Mouse (Mus musculus): ENCODE measurements around the gene Kcnd3.
A peak's percentile ranks its signal among the peaks of the same experiment; 100 is the strongest.
"Not testable (repeated sequence)": the region's sequence is repeated elsewhere in the genome, so short reads cannot be mapped to it uniquely, and the experiment has no call there.

Gene Kcnd3

DNA sequence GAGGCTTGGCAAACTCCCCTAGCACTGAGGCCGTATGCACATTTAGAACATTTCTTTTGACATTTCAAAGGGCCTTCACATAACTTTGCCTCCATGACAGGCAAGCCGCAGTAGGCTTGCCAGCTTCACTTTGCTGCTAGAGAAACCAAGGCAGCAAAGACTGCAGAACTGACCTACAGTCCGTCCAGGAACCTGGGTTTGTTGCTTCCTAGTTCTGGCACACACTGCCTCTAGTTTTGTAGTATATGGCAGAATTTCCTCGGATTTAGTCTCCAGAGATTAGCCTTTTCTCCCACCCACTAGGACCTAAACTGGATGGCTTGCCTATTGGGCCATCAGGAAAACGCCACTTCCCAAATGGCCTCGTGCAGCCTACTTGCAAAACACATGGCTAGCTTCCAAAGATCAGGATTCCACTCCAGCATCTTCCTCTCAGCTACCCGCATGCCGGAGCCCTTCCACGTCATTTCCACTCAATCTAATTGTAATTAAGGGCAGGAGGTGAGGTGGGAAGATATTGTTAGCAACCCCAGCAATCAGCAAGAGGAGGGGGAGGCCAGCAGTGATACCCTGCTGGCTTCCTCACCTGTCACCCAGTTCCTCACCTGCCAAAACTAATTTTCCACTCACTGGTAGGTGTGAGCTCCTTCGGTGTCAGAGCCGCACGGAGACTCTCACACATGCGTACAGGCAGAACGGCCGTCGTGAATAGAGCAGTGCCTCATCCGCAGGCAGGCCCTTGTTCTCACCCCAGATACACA is 244.4 kb downstream of the Kcnd3 start:
- no peak for DNase-seq (ENCODE audit: low spot score in 2 of 2)

- no peak for DNase-seq (ENCODE audit: low spot score in 2 of 2)
These were observed 245.0 kb downstream of the Kcnd3 start for GRCm38 (mm10) chr3:105697148-105697441.

DNA sequence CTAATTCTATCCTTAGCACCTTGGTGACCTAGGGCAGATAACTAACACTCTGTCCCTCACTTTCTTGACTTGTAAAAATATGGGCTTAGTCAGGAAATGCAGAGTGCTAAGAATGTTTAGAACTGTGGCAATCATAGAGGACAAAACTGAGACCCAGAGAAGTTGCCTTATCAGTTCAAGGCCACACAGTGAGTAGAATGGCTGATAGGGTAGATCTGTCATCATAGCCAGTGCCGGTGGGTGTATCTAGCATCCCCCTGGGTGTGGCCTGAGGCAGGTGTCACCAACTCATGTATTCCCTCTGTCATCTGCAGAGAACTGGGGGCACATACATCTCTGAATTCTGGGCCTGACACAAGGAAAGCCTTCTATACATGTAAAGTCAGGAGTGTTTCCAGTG is 246.2 kb downstream of the Kcnd3 start:
- DNase-seq (ENCODE audit: low spot score in 2 of 2): no peak

DNA sequence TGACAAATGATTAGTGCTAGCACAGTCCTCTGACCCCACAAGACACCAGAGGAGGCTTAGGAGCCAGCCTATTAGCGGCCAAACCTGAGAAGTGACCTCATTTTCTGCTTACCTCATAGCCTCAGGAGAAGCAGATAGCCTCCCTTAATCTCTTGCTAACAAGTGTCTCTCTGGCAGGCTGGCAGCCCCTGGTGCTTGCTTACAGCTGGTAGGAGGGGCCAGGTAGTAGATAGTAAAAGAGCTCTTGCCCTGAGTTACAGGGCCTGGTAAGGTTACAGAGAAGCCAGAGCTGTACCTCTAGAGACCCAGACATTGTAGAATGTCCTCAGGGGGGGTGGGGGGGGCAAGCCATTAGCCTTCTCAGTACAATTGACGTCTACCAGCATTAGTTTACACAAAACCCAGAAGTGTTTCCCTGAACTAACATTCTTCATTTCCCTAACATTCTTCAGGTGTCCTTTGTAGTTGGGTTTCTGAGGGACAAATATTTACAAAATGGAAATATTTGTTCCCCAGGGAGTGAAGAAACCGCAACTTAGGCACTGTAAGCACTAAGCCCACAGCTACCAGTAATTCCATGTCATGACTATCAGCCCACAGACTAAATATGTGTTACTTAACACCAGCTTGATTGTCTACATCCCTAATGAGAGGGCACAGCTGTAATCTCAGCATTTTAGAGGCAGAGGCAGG is 247.3 kb downstream of the Kcnd3 start:
- DNase-seq (ENCODE audit: low spot score in 2 of 2): no peak

GRCm38 (mm10) chr3:105700786-105701185 is 248.7 kb downstream of the Kcnd3 start:
- DNase-seq (ENCODE audit: low spot score in 2 of 2): not testable (repeated sequence)

DNA sequence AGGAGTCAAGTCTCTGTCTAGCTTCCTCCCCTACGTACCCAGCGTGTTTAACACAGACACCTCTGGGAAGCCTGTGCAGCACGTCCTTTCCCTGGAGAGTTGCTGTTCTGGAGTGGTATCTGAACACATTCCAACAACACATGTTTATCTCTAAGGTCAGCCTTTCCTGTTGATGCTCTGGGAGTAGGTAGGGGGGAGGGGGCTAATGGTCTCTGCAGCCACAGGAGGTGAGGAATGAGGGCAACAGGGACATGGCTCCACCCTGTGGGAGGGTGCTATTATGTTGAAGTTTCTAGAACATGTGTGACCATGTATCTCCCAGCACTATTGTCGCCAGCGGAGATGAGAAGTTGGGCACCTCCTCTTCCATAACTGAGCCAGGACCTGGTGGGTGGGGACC is 249.3 kb downstream of the Kcnd3 start:
- DNase-seq (ENCODE audit: low spot score in 2 of 2): no peak

DNA sequence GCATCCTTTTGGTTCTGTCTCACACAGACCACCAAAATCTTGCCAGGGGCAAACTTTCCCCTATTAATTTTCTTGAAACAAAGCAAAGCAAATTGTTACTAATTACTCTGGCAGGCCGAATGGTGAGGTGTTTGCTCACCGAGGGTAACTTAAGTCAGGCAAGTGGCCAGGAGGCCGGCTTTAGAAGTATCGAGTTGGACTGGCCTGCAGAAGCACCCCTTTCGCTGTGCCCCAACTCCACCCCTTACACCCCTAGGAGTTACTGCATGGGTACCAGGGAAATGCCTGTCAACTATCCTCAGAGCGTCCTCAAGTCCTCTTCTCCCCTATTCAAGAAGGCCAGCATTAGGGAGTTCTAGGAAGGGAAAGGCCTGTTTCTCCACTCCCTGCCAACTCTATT is 251.4 kb downstream of the Kcnd3 start:
- DNase-seq (ENCODE audit: low spot score in 2 of 2): no peak

DNA sequence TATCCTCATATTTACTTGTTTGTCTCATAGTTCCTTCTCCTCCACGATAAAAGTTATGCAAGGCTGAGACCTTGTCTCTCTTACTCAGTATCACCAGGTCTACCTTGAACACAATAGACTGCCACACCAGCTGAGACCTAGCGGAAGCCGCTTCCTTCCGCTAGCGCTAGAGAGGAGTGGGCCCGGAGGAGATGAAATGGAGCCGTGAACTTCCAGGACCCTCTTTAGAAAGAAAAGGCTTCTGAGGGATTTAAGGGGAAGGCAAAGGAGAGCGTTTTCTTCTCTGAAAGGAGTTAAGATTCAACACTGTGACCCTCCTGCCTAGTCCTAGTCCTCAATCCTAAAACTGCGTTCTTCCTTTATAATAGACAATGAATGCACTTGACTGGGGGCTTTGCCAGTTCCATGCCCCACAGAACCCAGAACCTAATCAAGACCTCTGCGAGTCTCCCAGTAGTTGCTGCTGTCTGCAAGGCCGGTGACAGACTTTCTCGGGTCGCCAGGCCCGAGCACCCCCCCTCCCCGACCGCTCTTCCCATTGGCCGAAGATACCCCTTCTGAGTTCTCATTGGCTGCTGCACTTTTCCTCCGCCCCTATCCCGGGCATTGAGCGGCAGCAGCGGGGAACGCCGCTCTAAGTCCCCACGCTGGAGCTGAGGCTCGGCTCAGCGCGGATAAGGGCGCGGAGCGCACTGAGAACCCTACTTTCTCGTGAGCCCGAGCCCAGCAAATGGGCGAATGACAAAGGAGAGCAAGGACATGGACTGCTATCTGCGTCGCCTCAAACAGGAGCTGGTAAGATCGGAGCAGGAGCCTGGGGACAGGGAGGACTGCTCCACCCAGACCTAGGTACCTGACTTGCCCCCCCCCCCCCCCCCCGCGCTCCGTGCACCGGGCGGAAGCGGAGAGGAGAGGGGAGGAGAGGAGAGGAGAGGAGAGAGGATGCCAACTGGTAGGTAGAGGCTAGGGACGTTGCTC is 252.2 kb downstream of the Kcnd3 start, which contains the start of gene Inka2:
Gene Inka2, plus strand, starts transcription at position 569 of the 978 bp plus-strand sequence.
- peak; percentile 68 to 71 for DNase-seq (ENCODE audit: low spot score in 2 of 2)

- peak in 1 of 2 experiments; percentile 66 for DNase-seq (ENCODE audit: low spot score in 2 of 2)
These were observed 253.0 kb downstream of the Kcnd3 start for GRCm38 (mm10) chr3:105705061-105705549.

DNA sequence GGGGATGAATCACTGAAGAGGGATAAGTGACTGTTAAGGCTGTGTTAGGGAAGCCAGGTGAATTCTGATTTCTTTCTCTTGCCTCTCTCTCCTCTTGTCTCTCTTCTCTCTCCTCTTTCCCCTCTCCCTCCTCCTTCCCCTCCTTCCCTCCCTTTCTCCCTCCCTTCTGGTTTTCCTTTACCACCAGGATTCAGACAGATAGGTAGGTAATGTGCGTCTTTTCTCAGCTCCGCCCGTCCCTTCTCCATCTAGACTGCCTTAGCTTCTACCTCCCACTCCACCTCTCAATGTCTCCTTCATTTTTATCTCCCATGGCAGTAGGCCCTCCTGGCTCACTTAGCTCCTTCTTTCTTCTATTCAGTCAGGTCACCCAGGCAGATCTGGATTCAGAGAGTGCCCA is 253.4 kb downstream of the Kcnd3 start:
- no peak for DNase-seq (ENCODE audit: low spot score in 2 of 2)

DNA sequence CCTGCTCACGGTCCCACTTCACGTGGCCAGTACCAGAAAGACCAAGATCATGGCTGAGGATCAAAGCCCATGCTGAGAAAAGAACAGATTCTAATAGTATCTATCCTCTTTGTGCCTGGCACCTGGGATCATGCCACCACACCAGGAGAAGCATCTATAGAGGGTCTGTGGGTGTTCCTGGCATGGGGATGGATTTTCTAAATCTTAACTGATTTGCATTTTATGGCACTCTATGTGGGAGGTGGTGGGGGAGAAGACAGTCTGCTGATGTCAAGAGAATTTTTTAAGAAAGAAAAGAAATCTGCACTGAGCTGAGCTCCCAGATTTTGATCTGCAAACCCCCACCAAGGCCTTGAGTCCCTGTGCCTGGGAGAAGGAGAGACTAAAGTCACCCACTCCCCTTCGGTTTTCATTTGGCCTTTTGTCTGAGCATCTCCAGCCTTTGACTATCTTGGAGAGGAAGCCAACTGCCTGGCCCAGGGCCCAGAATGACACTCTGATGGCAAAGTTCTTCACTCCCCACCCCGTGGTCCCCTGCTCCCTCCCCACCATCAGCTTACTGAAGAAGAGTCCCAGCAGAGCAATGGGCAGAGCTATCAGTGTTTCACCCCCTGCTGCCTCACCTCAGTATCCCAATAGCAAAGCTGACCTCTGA is 254.4 kb downstream of the Kcnd3 start:
- DNase-seq (ENCODE audit: low spot score in 2 of 2): no peak

DNA sequence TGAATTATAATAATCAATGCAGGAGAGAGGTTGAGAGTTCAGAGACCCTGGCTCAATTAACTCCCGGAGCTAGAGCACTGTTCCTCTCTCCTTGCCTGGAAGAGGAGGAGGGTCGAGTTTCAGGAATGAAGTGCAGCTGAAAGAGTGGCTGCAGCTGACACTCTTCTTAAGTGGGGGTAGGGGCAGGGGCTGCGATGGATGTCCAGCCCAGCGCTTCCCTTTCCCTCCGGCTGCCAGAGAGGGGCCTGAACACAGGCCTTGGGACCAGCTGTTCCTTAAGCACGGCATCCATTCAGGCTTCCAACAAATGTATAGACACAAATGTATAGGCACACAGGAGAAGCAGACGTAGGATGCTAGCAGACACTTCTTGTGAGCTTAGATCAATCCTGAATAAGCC is 255.5 kb downstream of the Kcnd3 start:
- no peak for DNase-seq (ENCODE audit: low spot score in 2 of 2)

GRCm38 (mm10) chr3:105710246-105710645 is 258.1 kb downstream of the Kcnd3 start:
- no peak for DNase-seq (ENCODE audit: low spot score in 2 of 2)

GRCm38 (mm10) chr3:105711741-105712140 is 259.6 kb downstream of the Kcnd3 start:
- no peak for DNase-seq (ENCODE audit: low spot score in 2 of 2)

DNA sequence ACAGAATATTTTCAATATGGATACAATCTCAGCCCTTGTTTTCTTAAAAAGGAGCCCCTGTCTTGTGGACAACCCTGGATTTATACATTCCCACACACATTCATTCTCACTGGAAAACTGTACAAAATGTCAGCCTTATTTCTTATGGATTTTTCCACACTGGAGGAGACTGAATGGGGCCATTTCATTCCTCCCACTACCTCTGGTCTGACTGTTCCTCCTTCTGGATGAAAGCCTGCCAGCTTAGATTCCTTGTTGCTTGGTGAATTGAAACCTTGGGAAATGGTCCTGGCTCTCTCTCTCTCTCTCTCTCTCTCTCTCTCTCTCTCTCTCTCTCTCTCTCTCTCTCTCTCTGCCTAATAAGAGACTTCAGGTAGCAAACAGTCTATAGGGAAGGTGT is 260.7 kb downstream of the Kcnd3 start:
- DNase-seq (ENCODE audit: low spot score in 2 of 2): no peak

DNA sequence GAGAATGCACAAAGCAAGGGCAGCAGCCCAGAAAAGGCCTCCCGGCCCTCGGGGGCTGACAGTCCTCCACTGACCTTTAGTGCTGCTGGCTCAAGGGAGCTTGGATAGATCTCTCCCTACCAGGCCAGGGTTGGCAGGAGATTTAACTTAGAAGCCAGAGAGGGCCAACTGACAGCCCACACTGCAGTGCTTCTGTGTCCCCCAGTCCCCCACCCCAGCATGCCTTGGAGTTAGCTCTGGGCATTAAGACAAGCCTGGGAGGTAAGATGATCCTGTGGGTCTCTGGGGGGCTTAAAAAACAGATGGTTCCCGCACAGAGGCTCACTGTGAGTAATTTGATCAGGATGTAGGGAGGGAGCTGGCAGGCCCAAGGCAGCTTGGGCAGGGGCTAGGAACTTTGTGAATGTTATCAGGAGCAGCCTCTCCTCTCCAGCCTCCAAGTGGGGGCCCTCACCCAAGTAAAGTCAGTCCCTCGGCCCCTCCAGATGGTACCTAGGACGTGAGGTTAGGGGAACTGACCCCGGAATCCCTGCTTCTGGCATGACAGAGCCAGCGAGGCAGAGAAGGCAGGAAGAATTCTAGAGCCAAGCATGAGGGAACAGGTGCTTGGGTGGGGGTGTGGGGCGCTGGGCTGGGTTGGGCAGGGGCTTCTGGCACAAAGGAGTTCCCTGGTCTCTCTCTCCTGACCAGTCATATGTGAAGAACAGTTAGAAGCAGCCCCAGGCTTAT is 262.1 kb downstream of the Kcnd3 start:
- no peak for DNase-seq (ENCODE audit: low spot score in 2 of 2)

DNA sequence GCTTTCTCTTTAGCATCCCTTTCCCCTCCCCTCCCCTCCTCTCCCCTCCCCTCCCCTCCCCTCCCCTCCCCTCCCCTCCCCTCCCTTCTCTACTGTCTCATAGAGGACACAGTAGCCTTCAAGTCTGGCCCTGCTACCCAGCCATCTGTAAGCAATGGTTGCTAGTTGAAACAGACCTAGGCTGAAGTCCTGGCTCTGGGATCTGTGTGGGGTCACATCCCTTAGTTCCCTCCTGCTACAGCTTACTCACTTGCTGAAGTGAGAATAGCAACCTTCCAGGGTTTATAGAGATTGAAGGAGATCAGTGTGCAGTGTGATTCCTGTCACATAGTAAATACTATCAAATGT is 262.7 kb downstream of the Kcnd3 start:
- DNase-seq (ENCODE audit: low spot score in 2 of 2): no peak

DNA sequence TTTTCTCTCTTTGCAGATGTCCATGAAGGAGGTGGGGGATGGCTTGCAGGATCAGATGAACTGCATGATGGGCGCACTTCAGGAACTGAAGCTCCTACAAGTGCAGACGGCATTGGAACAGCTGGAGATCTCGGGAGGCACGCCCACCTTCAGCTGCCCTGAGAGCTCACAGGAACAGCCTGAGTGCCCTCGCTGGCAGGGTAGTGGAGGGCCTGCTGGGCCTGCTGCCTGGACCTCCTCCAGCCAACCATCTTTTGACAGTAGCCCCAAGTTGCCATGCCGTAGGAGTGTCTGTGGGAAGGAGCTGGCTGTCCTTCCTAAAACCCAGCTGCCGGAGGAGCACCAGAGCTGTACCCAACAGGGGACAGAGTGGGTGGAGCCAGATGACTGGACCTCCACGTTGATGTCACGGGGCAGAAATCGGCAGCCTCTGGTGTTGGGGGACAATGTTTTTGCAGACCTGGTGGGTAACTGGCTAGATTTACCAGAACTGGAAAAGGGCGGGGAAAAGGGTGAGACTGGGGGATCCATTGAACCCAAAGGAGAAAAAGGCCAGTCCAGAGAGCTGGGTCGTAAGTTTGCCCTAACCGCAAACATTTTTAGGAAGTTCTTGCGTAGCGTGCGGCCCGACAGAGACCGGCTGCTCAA is 264.3 kb downstream of the Kcnd3 start:
- no peak for DNase-seq (ENCODE audit: low spot score in 2 of 2)

DNA sequence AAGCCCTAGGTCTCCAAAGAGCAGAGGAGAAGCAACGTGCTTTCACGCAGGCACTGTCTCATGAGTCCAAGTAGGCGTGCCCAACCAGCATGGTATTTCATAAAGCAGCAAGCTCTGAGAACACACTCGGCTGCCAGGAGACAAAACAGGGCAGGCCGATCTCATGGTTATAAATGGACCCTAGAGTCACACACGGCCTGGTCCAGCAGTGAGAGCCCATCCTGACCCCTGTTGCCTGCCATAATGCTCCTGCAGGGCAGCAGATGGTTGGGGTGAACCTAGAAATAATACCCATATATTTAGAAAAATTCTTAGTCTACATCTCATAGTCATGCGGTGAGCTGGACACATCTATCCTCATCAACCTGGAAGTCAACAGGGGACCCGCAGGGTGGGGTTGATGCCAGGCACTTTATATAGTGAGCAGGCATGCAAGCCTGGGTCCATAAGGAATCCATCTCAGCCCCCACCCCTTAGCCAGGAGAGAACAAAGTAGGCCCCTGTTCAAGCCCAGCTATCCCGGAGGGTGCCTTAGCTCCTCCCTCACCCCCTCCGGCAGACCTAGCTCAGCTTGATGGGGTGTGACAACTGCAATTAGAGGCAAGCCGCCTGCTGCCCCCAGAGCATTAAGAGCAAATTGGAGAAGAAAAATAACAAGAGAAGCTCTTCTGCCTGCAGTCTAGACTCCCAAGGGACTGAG is 265.9 kb downstream of the Kcnd3 start:
- no peak for DNase-seq (ENCODE audit: low spot score in 2 of 2)

- no peak for DNase-seq (ENCODE audit: low spot score in 2 of 2)
These were observed 266.6 kb downstream of the Kcnd3 start for GRCm38 (mm10) chr3:105718746-105719145.

Measured in urinary bladder, postnatal 4 days (tissue).